Mouse (Mus musculus): ENCODE measurements around the gene Cwf19l1.

The Cwf19l1 gene

DNA sequence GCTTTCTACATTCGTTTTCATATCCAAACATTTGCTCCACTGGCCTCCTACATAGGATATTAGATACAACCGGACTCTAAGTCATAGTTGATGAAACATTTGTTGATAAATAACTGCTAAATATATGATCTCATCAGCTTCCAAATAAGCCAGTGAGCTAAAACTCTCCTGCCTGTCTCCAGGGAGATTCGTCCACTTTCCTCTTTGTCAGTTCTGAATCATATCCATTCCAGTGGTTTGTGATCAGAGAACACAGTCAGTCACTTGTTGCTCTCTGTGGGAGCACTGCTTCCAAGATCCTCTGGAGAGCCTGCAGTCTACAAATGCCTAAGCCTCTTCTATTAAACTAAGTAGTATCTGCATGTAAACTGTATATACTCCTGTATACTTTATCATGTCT, 75.5 kb downstream of the Cwf19l1 start:
- DNase-seq (ENCODE audit: low spot score in 2 of 2): no peak

All from left cerebral cortex, adult 9 months (tissue).